Mouse (Mus musculus) erythroblast, embryonic 14.5 days (primary cell): ENCODE data around the gene Tenm3.

Experiments
- GATA1 ChIP-seq: IDR thresholded peaks from 2 replicates; pipeline ENCODE4 v1.6.1; 2012; ENCODE audit warnings: low read length, inconsistent platforms, mixed read lengths
- TAL1 ChIP-seq: IDR thresholded peaks from 3 replicates; pipeline ENCODE4 v1.6.1; 2012; ENCODE audit warnings: low read length, inconsistent platforms, mixed read lengths

DNA sequence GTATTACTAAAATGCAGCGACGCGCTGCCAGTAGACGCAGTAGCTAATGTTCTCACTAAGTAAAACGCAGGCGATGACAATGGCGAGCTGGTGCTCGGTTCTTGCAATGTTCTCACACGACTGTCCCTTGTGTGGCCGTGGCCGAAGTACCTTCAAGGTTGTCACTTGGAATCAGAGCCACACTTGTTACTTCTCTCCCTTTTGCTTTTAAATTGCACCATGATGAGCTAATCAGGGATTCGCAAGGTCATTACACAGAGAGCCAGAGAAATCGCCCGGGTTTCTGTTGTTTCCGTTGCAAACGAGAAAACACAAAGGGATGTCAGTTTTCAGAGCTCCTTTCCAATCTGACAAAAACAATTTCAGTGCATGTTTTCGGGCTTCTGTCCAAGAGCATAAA lies 301.6 kb downstream of the Tenm3 start:
- TF ChIP-seq TAL1 (no peak), GATA1 (no peak)
